Mouse (Mus musculus) bone marrow macrophage, adult 2 months (primary cell): ENCODE results near the gene Dupd1.

Experiments used
- CTCF ChIP-seq: IDR thresholded peaks from 2 replicates; pipeline ENCODE4 v1.5.1; 2012; ENCODE audit warnings: low read depth, mild to moderate bottlenecking, low read length, moderate library complexity
- POLR2A ChIP-seq: IDR thresholded peaks from 2 replicates; pipeline ENCODE4 v1.6.1; 2012; ENCODE audit warnings: mild to moderate bottlenecking, low read depth, low read length, borderline replicate concordance

GRCm38 (mm10) chr14:21686376-21687279 lies 27.7 kb downstream of the Dupd1 start:
- TF ChIP-seq CTCF (no peak), POLR2A (no peak)
